Mouse (Mus musculus) heart, embryonic 12.5 days (tissue): ENCODE results near the gene Pak6. TPM values are rescaled to one million over a fixed set of nuclear protein-coding genes. Genes with fewer than 3 reads are reported as not detected.

Source experiments
- polyA plus RNA-seq: library from polyadenylated mRNA; unstranded; fragments of >200 nt; fragmentation: Nextera tagmentation; extraction: Ambion mirVana; gene quantifications from 2 replicates; pipeline ENCODE4 v1.2.1, GENCODE M21; 2016

Pak6 gene
- polyA plus RNA-seq, 1 experiment from 2014 or later, result 5.8 TPM

Other genes with a start within 250 kb of the Pak6 start
- gene Srp14, start 183.6 kb upstream of the Pak6 start, polyA plus RNA-seq, result 191 and 198 TPM in 2 replicates
- 2.0 and 2.7 TPM in 2 replicates for gene Bmf, start 113.6 kb upstream of the Pak6 start, polyA plus RNA-seq
- 84.2 and 86.9 TPM in 2 replicates for gene Bub1b, start 65.1 kb upstream of the Pak6 start, polyA plus RNA-seq
- gene Ankrd63, start 40.7 kb downstream of the Pak6 start, polyA plus RNA-seq, result 1.2 and 1.4 TPM in 2 replicates
- 1.4 and 1.5 TPM in 2 replicates for gene Plcb2, start 65.1 kb downstream of the Pak6 start, polyA plus RNA-seq
- 33.8 and 37.3 TPM in 2 replicates for gene Inafm2, start 82.5 kb downstream of the Pak6 start, polyA plus RNA-seq
- 2.7 and 3.6 TPM in 2 replicates for gene Ccdc9b, start 99.4 kb downstream of the Pak6 start, polyA plus RNA-seq
- gene Phgr1, start 109.5 kb downstream of the Pak6 start, polyA plus RNA-seq, result not detected in 2 replicates
- gene Disp2, start 116.4 kb downstream of the Pak6 start, polyA plus RNA-seq, result 0.10 and 0.23 TPM in 2 replicates
- 109 and 115 TPM in 2 replicates for gene Knstrn, start 150.7 kb downstream of the Pak6 start, polyA plus RNA-seq
- 68.2 and 68.7 TPM in 2 replicates for gene Ivd, start 198.7 kb downstream of the Pak6 start, polyA plus RNA-seq
- gene Bahd1, start 237.1 kb downstream of the Pak6 start, polyA plus RNA-seq, result 4.5 and 4.8 TPM in 2 replicates